Mouse (Mus musculus): ENCODE results near the gene Prkce.

DNA sequence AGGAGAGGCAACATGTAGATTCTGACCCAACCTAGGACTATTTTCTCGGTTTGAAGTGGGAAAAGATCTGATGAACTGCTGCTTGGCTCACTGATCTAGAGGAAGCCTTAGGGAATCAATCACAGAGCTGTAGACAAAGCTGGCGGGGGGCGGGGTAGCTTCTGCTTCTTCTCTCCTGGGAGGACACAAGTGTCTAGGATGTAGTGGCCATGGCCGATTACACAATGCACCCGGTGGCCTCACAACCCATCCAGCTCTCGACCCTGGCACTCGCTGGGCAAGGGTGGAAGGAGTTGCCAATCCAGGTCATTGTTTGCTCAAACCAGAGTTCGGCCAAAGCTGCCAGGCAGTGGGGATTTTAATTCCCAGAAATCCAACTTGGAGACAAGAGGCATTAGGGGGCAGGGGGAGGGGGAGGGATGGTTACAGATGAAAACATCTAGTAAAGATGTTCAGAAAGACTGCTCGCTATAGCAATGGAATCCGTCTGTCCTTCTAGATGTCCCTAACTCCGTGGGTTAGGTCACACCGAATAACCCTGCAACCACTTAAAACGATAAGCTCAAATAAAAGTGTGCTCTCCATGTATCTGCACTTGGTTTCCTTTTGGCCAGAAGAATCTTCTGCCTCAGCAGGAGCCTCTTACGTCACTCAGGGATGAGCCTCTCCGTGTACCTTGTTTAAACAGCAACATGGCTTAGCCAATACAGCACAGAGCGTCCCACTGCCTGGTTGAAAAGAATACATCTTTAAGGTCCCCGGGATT is 365.4 kb downstream of the Prkce start:
- no peak for TF ChIP-seq CTCF (IDR thresholded peaks at IDR 0.05; ENCODE audit: extremely low read depth, insufficient read length, insufficient replicate concordance, low read depth, low read length)
- no peak for TF ChIP-seq POLR2A (IDR thresholded peaks at IDR 0.05; ENCODE audit: low read depth, low read length)

Data from small intestine, adult 2 months (tissue).